In the genomic region with DNA sequence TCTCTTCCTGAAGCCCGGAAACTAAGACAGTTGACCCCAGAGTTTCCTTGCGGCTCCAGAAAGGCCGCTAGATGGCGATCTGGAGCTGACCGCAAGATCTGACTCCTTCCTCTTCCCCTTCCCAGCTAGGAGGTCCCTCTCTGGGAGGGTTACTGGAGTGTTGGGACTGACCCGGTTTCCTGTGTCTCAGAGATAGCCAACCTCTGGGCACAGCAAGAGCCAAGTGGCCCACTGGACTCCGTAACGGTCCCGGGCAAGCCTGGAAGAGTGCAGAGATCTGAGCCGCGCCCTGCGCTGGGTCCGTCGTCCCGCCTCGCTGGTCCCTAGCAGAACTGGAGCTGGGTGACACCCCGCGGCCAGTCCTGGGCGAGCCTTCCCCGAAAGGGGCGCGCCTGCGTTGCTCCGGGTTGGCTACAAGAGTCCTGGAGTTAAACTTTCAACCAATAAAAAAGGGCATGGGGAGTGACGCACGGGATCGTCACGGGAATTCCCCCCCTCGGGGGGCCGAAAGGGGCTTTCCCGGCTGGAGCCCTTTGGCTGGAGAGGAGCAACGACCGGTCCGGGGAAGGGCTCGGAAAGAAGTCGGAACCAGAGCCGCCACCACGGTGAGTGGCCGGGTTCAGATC, we compare ENCODE assay signal across 8 mouse cellular contexts. TPM values are rescaled to one million over a fixed set of nuclear protein-coding genes. Genes with fewer than 3 reads are reported as not detected.
DNase-seq lines count a peak whose midpoint lies in the region.

Gene Nfkb2 (plus strand): TSS at position 105 of the 626 bp plus-strand sequence.

- H3K9me3 ChIP-seq in hindbrain, embryonic 10.5 days: no peaks in the 10 kb centered on the region

- peaks cover 36% of the 10 kb centered on the region for H3K27me3 ChIP-seq in hindbrain, embryonic 10.5 days (ENCODE audit: insufficient read depth, poor library complexity, severe bottlenecking)

- WGBS in hindbrain, embryonic 10.5 days: under 1% methylated on average over 39 of the region's 39 CpGs

- DNase-seq in Muller cell, postnatal 12 days (ENCODE audit: inconsistent ontology term): peak; percentile 99
- DNase-seq in cerebellum, adult 8-10 months: peak; percentile 79
- peak; percentile 89 for DNase-seq in forelimb bud, embryonic 11.5 days (ENCODE audit: low read depth, low spot score)
- peak; percentile 92 for DNase-seq in hindbrain, embryonic 10.5 days (ENCODE audit: low spot score)
- DNase-seq in layer of hippocampus, postnatal 10 days (ENCODE audit: low spot score in 2 of 2): peak; percentile 81 to 86
- peak; percentile 97 for DNase-seq in lung, postnatal 36 days
- DNase-seq in retina, postnatal 1 day: peak; percentile 94
- DNase-seq in urinary bladder, adult 2 months (ENCODE audit: low spot score): peak; percentile 86

- no peaks in the 10 kb centered on the region; the same call in 1 of the 2 replicates for H3K36me3 ChIP-seq in hindbrain, embryonic 10.5 days

- peak within 1 kb of the TSS; percentile 85 for H3K27ac ChIP-seq in hindbrain, embryonic 10.5 days

- peak within 1 kb of the TSS; percentile 77 for H3K4me3 ChIP-seq in hindbrain, embryonic 10.5 days

- peaks cover 50% of the 10 kb centered on the region for H3K4me1 ChIP-seq in hindbrain, embryonic 10.5 days (replicated peaks)

RNA-seq across cellular contexts. Expression of gene Nfkb2, which starts in this region (rescaled TPM):
- polyA plus RNA-seq in hindbrain, embryonic 10.5 days (2016; fragmentation: Nextera tagmentation; extraction: Ambion mirVana): 5.6 and 6.4 TPM in 2 replicates
- total RNA-seq in layer of hippocampus, postnatal 10 days (2021): 1 to 10 TPM; 3.1 to 3.2 TPM
- 23.0 and 24.7 TPM in 2 replicates for polyA plus RNA-seq in urinary bladder, adult 2 months (2012; rRNA removed)

Comparison
In these comparisons a context has a peak if more than half of its experiments do, and no peak if none do; other contexts are left out.
1. Peak in every context shown above with its lines: DNase-seq, H3K4me3 ChIP-seq and H3K27ac ChIP-seq.